ENCODE assay signal across 11 mouse cellular contexts in the genomic region with DNA sequence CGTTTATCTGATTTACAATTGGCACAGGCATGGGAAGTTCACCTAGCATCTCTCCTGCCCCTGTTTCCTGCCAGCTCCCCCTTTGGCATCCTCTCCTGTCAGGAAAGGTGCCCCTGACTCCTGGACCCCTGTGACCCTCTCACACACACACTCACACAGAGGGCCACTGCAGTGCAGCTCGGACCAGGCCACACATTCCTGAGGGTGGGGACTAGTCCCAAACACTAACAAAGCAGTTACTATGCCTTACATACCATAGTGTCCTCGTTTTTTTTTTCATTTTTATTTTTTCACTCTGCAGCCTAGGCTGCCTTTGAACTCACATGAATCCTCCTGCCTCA.
A peak's percentile ranks its signal among the peaks of the same experiment; 100 is the strongest.
DNase-seq lines count a peak whose midpoint lies in the region; ATAC-seq lines count a peak whose summit lies in the region.
"Had no signal": no experiment of that assay in that cellular context is flagged by ENCODE, and none has a peak within 500 bp of the region (broad histone marks: within the 10 kb centered on the region; RNA-seq: fewer than 3 reads in every experiment).

No protein-coding gene starts in this region.

- peaks cover 30% of the 10 kb centered on the region for H3K4me1 ChIP-seq in kidney, embryonic 14.5 days (ENCODE audit: control insufficient read depth, insufficient read depth, low read length)
- peaks cover 46% of the 10 kb centered on the region for H3K4me1 ChIP-seq in intestine, embryonic 16.5 days (ENCODE audit: control insufficient read depth, insufficient read depth, low read length)

- no peaks in the 10 kb centered on the region for H3K27me3 ChIP-seq in kidney, embryonic 14.5 days (ENCODE audit: control insufficient read depth, insufficient read depth, low read length)
- H3K27me3 ChIP-seq in intestine, embryonic 16.5 days (replicated peaks; ENCODE audit: control insufficient read depth, insufficient read depth, low read length): no peaks in the 10 kb centered on the region

- H3K4me2 ChIP-seq in kidney, embryonic 14.5 days (replicated peaks; ENCODE audit: low read depth, low read length): no peak overlapping the region
- H3K4me2 ChIP-seq in intestine, embryonic 16.5 days (ENCODE audit: low read depth, low read length): peak overlapping the region; percentile 16; the same call in 1 of the 2 replicates

- H3K9ac ChIP-seq in kidney, embryonic 14.5 days (ENCODE audit: low read depth, low read length): no peak overlapping the region
- no peak overlapping the region for H3K9ac ChIP-seq in intestine, embryonic 16.5 days (ENCODE audit: low read depth, low read length)

- no peaks in the 10 kb centered on the region for H3K9me3 ChIP-seq in kidney, embryonic 14.5 days (ENCODE audit: control insufficient read depth, low read length)
- H3K9me3 ChIP-seq in intestine, embryonic 16.5 days (ENCODE audit: control insufficient read depth, low read length): no peaks in the 10 kb centered on the region
- H3K9me3 ChIP-seq: G1E had no signal

- 20% methylated on average over 3 of the region's 3 CpGs for WGBS in kidney, embryonic 14.5 days
- 14% methylated on average over 3 of the region's 3 CpGs for WGBS in intestine, embryonic 16.5 days

- no peak for DNase-seq in kidney, adult 9 months
- DNase-seq in embryo, embryonic 9.5 days (ENCODE audit: extremely low spot score): peak; percentile 54
- DNase-seq in lung, postnatal 4 days: peak; percentile 34 to 79
- no peak for DNase-seq in right cerebral cortex, postnatal 25 days
- DNase-seq: adrenal gland, postnatal 36 days; cerebellum, postnatal 10 days; thymus, adult 2 months had no signal

- peak overlapping the region; percentile 30; the same call in 1 of the 2 replicates for H3K27ac ChIP-seq in kidney, embryonic 14.5 days (ENCODE audit: low read depth, low read length)
- peak overlapping the region; percentile 78 for H3K27ac ChIP-seq in intestine, embryonic 16.5 days (ENCODE audit: low read length)

- no peak overlapping the region for H3K4me3 ChIP-seq in kidney, embryonic 14.5 days (ENCODE audit: low read length)
- H3K4me3 ChIP-seq in intestine, embryonic 16.5 days (ENCODE audit: low read length): no peak overlapping the region

- ATAC-seq in kidney, embryonic 14.5 days (ENCODE audit: low FRiP score, low TSS enrichment): peak; percentile 79
- ATAC-seq in intestine, embryonic 16.5 days: peak; percentile 58
- ATAC-seq in inflammation-experienced regulatory T-cells, adult 6 months: no peak

- no peaks in the 10 kb centered on the region for H3K36me3 ChIP-seq in kidney, embryonic 14.5 days (ENCODE audit: control insufficient read depth, insufficient read depth, low read length)
- no peaks in the 10 kb centered on the region for H3K36me3 ChIP-seq in intestine, embryonic 16.5 days (ENCODE audit: control insufficient read depth, insufficient read depth, low read length)
- H3K36me3 ChIP-seq: G1E had no signal

Comparison
In these comparisons a context has a peak if more than half of its experiments do, and no peak if none do; other contexts are left out.
1. DNase-seq: peak in embryo, embryonic 9.5 days (single experiment) and lung, postnatal 4 days (2 of 2); none in kidney, adult 9 months (single experiment) and right cerebral cortex, postnatal 25 days (single experiment).